Mouse (Mus musculus): ENCODE measurements around the gene Srebf2.
A peak's percentile ranks its signal among the peaks of the same experiment; 100 is the strongest.
"Not testable (repeated sequence)": the region's sequence is repeated elsewhere in the genome, so short reads cannot be mapped to it uniquely, and the experiment has no call there.

The Srebf2 gene

DNA sequence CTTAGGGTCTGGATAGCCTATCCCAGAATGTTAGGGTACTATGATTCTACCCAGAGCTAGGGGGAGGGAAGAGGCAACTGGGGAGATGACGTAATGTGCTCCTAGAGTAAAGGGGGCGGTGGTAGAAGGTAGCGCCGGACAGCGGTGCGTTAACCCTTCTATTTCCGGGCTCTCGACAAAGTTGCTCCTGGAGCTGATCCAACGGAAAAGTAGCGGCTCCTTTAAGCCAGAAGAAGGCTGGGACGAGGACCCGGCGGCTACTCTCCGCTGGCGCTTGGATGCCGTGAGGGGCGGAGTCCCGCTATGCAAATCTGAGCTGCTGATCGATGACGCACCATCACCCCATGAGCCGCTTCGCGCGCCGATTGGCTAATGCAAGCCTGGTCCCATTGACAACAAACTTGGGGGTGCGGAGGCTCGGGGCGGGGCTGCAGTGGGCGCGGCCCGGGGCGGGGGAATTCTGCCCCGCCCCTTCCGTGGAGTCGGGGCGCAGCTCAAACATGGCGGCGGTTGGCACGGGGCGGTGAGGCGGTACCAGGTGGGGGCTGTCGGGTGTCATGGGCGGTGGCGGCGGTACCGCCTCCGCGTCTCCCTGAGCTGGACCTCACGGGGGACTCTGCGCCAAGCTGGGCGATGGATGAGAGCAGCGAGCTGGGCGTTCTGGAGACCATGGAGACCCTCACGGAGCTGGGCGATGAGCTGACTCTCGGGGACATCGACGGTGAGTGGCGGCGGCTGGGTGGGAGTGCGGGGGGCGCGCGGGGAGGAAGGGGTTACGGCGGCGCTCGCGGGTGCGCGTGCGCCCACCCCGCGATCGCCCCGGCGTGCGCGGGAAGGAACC is at the start of gene Srebf2:
Gene Srebf2, plus strand, starts transcription at position 412 of the 841 bp plus-strand sequence.
- DNase-seq: peak; percentile 99 to 100

DNA sequence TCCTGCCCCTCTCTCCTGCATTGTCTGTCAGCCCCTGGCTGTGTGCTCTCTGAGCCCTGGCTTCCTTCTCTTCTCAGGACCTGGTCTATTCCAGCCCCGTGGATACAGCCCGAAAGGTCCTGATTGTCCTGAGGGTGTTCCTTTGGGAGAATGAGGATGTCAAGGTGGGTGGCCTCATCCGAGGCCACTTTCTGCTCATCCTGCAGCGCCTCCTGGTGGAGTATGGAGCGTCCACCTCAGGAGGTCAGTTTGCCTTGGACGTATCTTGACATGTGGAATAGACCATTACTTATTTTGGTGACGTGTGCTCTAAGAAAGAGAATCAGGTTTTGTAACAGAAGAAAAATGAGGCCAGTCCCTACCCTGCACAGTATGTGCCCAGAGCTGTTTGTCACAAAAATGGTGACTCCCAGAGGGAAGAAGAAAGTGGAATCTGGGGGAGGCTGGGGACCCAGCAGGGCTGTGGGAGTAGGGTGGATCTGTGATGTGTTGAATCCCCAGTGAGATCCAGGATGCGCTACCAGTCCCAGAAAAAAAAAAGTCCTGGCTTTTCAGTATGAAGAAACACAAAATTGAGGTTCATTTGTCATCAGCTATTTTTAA is 39.9 kb upstream of the Srebf2 start:
- DNase-seq: peak in 1 of 2 experiments; percentile 57

DNA sequence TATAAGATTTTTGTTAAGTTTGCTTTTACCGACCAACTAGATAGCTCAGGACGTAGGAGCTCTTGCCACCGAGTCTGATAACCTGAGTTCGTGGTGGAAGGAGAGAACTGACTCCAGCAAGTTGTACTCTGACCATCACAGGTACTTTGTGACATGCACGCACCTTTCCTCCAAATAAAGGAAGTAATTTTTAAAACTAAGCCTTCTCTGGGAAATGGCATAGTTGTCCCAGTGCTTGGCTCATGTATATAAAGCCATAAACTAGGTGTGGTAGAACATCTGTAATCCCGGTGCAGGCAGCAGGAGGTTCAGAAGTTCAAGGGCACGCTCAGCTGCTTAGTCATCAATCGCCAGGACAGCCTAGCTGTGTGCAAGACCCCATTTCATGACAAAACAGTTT is 26.4 kb upstream of the Srebf2 start:
- no peak for DNase-seq

DNA sequence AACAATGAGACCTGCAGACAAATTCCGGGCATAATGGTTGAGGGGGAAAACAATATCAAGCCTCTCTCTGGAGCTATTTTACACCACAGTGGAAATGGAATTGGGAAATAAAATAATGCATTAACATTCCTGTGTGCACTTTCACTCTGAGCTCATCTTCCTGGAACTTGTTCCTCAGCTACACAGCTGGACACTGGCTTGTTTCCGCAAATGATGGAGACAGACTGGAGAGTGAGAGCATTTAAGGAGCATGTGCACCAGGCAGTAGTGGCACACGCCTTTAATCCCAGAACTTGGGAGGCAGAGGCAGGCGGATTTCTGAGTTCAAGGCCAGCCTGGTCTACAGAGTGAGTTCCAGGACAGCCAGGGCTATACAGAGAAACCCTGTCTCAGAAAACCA is 20.3 kb upstream of the Srebf2 start:
- DNase-seq: not testable (repeated sequence)

DNA sequence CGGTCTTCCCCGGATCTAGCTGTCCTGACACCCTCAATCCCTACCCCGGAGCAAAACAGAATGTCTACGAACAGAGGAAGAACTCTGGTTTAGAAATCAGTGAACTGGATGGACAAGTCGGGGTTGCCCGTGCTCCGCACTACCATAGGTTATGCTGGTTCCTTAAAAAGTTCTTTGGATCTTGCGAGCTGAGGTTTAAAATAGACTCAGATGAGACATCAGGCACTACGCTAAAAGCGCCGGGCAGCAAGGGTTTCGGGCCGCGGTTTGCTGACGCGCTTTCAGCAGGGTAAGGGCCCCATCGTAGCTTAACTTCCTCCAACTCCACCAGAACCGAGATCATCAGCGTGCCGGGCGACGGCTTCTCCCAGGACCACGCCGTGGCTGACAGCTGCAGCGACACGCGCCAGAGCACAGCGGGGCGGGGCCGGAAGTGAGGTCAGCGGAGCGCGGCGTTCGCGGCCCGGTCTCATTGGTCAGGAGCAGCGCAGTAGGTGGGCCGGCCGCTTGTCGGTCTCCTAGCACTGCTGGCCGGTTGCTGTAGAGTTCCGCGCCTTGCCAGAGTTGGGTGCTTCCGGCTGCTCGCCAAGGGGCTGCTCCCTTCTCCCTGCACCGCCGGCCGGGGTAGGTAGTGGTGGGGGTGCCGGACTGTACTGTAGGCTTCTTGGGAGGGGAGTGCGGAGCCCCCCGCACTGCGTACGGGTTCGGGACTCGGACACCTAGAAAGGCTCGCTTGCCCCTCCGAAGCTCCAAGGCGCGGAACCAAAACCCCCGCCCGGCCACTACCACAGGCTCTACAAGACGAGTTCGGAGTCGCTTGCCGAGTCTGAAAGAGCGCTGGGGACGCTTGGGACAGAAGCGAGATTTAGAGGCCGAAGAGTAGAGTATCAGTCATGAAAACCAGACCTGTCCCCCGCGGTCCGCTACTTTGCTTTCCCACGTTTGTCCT is 19.3 kb upstream of the Srebf2 start, which contains the start of gene Ccdc134:
Gene Ccdc134, plus strand, starts transcription at position 497 of the 949 bp plus-strand sequence.
- DNase-seq: peak; percentile 98

DNA sequence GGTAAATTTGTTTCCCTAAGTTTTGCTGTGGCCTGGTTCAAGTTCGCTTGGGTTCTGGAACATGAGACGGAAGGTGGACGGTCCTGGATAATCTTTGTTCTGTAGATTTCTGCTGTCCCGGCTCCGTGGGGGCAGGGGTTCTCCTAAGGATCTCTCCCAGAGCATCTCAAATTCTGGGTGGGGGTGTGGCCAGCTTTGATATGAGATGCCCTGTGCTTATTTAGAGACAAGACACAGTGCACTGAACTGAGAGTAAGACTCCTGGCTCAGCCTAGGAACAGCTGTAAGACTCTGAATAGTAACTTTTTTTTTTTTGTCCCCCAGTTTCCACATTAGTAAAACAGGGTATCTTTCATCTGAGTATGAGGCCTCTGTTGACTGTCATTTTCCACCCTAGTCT is 18.6 kb upstream of the Srebf2 start:
- DNase-seq: no peak

DNA sequence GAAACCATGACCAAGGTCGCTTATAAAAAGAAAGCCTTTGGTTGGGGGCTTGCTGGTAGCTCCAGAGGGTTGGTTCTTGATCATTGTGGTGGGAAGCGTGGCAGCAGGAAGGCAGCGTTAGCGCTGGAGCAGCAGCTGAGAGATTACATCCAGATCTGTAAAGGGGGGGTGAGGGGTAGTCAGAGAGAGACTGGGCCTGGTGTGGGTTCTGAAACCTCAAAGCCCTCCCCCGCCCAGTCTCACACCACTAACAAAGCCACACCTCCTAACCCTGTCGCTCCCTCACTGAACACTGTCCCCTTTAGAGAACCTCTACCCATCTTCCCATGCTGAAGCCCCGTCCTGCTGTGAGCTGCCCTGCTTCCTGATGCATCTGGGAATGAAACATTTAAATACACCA is 16.4 kb upstream of the Srebf2 start:
- no peak for DNase-seq

DNA sequence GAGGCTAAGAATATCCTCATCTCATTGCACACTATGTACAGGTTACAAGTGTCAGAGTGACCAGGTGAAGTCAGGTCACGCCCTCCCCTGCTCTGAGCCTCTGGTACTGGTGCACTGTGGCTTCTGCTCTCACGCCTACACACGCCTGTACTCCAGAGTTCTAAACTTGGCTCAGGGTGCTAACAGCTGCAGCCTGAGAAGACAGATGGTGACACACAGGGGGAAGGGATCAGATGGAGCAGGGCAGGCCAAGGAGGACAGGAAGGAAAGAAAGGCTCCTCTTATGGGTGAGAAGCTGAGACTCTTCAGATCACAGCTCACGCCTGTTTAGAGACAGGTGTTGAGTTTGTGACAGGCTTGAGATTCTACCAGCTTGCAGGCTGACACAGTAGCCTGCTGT is 11.6 kb upstream of the Srebf2 start:
- DNase-seq: no peak

DNA sequence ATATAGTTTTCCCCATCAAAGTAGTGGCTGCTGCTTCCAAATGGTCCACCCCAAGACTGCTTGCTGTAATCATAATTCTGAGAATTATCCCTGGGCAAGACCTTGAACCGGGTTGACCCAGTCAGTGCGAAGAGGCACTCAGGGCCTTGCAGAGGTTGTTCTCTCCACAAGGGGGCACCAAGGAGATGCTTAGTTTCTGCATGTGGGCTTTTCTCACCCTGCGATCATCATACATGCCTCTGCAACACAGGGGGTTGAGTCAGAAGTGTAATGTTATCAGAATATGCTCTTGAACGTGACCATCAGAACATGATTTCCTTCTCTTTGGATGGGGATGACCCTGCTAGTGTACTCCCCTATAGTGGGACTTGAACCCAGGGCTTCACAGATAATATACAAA is 8.4 kb upstream of the Srebf2 start:
- peak; percentile 54 to 79 for DNase-seq

DNA sequence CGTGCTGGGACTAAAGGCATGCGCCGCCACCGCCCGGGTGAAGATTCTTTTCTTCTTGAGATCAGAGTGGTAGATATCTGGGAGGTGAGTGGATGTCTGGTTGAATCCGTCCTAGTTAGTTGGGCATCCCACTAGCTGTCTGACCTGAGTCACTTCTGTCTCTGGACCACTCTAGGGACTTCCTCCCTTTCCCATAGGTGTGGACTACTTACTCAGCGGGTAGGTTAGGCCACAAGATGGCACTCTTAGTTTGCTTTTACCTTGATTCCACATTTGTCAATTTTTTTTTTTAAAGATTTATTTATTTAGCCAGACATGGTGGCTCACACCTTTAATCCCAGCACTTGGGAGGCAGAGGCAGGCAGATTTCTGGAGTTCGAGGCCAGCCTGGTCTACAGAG is 7.8 kb upstream of the Srebf2 start:
- no peak for DNase-seq

DNA sequence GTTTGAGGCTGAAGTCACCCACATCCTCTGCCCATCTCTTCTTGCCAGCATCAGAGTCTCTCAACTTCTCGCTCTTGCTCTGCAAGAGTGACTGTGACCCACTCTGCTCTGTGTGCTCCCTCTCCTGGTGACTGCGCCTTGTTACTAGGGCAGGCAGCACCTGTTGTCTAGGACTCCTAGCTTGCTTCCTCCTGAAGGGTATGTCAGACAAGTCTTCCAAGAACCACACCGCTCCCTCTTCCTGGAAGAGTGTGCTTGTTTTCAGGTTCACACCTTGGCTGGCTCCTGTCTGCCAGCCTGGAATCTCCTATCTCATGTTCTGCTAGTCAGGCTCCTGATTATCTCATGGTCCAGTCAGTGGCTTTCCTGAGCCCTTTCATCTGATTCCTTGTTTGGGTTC is 6.6 kb upstream of the Srebf2 start:
- no peak for DNase-seq

DNA sequence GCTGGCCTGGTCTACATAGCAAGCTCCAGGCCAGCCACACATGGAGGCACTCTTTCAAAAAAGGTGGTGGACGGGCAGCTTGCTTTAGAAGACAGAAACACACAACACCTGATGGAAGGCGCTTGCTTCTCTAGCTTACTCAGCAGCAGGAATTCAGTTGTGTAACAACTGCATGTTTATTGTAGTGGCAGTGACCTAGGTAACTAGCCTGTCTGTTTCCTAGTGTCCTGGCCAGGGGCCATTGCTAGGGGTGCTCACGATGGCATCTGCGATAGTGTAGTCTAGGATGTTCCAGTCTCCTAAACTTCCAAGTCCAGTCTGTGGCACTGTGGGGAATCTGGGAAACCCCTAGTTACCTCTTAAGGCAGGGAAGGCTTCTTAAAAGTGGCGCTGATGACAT is 2.8 kb upstream of the Srebf2 start:
- no peak for DNase-seq

DNA sequence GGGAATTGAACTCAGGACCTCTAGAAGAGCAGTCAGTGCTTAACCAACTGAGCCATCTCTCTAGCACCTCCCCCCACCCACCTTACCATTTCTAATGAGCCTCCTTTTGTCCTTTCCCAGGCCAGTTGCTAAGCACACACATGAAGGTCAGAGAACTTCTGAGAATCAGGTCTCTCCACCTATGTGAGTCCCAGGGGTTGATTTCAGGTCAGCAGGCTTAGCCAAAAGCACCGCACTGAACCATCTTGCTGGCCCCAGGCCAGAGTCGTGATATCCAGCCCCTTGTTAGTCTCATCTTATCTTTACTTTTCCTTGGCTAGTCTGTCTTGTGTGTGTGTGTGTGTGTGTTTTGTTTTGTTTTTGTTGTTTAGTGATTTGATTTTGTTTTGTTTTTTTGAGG is 1.6 kb upstream of the Srebf2 start:
- DNase-seq: no peak

DNA sequence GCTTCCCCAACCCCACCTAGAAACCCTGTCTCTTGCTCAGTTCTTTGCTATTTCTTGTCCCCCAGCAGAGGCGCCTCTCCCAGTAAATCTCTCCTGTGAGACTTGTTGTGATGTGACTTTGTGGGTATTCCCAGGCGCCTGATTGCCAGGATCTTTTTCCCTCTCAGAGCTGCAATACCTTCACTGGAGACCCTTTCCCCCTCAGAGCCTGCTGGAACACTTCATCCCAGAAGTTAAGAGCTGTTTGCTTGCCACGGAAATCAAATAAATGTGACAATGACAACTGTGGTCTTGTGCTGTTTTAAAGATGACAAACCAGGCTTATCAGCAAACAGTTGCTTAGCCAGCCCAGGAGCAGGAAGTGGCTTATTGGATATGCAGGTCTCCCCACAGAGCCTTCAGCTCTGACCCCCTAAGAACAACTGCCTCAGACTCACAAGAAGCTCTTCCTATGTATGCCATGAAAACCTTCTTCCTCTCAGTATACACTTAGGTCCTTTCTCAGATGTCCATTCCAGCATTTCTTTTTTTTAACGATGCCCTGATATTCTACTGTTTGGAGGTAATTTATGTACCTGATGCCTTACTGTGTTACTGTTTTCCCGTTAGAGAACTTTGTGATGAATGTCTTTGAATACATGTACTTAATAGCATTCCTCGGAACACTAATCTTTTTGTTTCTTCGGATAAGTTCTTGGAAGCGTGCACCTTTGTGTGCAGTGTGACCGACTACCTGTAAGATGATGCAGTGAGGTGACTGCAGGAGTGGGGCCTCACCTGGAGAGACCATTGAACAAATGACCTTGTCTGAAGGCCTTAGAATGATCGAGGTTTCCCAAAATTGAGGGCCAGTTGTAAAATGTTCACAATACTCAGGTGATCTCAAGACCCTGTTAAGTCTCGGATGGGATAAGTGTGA is 871 bp upstream of the Srebf2 start:
- no peak for DNase-seq

DNA sequence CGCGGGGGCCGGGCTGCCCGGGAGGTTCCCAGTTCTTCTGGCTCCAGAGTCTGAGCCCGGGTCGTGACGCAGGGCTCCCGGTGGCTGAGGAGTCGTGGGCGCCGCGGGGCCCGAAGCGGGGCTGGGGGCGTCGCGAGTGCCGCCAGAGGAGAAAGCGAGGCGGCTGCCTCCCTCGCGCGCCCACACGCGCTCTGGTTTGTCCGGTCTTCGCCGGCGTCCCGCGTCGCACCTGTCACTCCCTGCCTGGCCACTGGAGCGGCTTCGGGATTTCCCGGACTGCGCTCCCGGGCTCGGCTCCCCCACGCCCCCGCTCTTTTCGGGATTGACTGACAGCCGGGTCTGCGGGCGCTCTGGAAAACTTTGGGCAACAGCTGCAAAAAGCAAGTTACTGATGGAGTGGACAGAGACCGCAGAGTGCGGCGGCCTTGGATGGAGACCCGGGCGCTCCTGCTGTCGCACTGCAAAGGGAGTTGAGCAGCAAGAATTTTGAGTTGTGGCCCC is 680 bp downstream of the Srebf2 start:
- DNase-seq: peak; percentile 74 to 75

DNA sequence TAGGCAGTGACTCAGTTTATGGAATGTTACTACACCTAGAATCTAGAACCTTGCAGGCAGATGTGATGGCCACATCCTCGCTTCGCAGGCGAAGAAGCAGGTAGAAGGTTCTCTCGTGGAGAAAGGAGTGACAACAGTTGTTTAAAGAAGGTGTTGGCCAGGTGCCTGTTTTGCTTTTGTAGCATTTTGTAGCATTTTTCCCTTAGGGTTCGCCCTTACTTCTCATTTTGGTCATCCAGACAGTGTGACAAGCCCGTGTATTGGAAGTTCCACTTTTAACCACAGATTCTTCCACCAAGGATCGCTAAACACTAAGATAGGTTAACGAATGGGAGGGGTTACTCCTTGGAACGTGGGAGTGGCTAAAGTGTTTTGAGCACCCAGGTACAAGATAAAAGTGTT is 1.5 kb downstream of the Srebf2 start:
- DNase-seq: no peak

DNA sequence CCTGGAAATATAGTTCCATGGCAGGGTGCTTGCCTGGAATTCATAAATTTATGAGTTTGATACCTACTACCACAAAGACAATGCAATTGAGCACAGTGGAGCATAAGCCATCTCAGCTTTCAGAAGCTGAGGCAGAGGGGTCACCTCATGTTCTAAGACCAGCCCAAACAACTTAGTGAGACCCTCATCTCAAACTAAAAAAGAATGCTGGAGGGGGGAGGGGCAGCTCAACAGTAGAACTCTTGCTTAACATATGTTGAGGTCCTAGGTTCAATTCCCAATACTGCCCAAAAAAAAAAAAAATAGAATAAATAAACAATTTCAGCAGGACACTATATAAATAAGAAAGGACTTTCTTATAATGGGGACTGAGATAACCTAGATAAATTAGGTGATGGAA is 3.1 kb downstream of the Srebf2 start:
- no peak for DNase-seq

DNA sequence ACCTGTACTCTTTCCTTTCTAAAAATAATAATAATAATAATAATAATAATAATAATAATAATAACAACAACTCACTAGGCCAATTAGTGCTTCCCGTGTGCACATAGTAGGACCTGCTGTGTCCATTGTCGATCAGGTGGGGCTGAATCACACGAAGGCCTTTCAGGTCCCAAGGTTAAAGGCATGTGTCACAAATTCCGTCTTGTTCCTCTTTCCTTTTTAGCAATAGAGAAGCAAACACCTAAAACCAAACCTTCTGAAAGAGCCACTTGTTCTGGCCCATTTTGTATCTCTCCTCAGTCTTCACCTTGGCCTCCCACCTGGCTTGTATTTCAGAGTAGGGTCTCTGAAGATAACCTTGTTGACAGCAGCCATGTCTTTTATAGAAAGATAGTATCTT is 4.2 kb downstream of the Srebf2 start:
- no peak for DNase-seq

DNA sequence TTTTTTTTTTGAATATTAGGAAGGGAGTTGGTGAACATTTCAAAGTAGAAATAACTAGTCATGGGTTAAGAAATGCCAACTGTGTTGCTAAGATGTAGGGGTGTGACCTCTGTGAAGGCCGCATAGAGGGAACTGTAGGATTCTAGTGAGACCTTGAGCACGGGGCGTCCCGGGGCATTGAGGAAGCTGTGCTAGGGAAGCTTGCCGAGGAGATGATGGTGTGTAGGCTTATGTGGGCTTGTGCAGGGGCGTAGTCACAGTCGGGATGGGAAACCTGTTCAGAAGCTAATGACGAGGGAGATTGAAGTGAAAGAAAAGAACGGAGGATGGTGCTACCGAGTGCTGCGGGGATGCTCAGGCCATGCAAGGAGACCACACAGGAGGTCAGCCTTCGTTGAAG is 5.0 kb downstream of the Srebf2 start:
- DNase-seq: no peak

DNA sequence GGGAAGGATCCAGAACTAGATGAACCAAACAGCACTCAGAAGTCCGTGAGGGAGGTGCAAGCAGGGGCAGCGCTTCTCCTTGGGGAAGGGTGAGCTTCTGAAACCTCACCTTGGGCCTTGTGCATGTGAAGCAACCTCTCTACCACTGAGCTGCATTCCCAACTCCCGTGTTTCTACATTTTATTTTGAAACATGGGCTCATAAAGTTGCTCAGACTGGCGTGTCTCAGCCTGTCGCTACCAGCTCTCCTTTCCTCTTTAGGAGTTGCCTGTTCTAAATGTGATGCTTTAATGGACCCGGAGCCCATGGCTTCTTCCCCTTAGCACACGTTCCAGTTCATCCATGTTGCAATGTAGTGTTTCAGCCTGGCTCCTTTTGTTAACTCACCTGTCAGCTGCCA is 5.5 kb downstream of the Srebf2 start:
- no peak for DNase-seq

DNA sequence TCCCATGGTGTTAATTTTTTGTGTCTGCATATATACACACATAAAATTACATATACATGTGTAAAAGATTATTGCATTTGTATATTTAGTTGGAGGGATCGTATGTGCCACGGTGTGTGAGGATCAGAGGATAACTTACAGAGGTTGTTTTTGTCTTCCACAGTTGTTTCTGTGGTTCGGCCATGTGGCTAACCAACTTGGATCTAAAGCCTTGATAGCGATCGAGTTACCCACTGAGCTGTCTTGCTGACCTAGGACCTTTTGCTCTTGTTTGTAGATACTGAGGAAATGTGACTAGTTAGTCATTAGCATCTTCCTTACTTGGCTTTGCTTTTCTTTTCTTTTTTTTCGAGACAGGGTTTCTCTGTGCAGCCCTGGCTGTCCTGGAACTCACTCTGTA is 9.3 kb downstream of the Srebf2 start:
- DNase-seq: no peak

DNA sequence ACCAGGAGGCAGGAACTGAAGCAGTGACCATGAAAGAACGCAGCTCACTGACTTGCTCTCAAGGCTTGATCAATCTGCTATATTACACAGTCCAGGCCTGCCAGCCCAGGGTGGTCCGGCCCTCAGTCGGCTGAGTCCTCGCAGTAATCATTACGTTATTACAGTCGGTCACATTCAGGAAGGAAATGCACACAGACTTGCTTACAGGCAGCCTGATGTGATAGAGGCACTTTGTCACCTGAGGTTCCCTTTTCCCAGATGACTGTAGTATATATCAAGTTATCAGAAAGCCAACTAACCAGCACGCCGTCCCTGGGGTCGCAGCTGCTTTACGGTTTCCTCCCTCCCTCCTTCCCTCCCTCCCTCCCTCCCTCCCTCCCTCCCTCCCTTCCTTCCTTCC is 9.9 kb downstream of the Srebf2 start:
- DNase-seq: no peak
